Mouse (Mus musculus) lung, postnatal 0 days (tissue): ENCODE results near the gene Car10. TPM values are rescaled to one million over a fixed set of nuclear protein-coding genes. Genes with fewer than 3 reads are reported as not detected.

ENCODE experiments used
- ATAC-seq: fragments of 200-750 bp; cut with Nextera tagmentation; 2 replicates; pipeline ENCODE4 v1.8.0; 2017; ENCODE audit warnings: moderate library complexity
- DNase-seq: peaks from one replicate; pipeline ENCODE4 v3.0.0-alpha.2; 2016; ENCODE audit warnings: low spot score
- H3K27ac ChIP-seq: fragments of 300-500 bp; sonication (generic); 2 replicates; pipeline ENCODE4 v1.5.1; 2014; ENCODE audit warnings: antibody characterized with exemption, mild to moderate bottlenecking, low read length, mixed read lengths
- H3K27me3 ChIP-seq: fragments of 300-500 bp; sonication (generic); replicated peaks from 2 replicates; pipeline ENCODE4 v1.6.1; 2014; ENCODE audit warnings: low read length, mixed read lengths; ENCODE audit not compliant: insufficient read depth
- H3K36me3 ChIP-seq: fragments of 300-500 bp; sonication (generic); 2 replicates; pipeline ENCODE4 v1.6.1; 2014; ENCODE audit warnings: low read length, mixed read lengths; ENCODE audit not compliant: insufficient read depth
- H3K4me1 ChIP-seq: fragments of 300-500 bp; sonication (generic); 2 replicates; pipeline ENCODE4 v1.6.1; 2014; ENCODE audit warnings: antibody characterized with exemption, low read depth, low read length, mixed read lengths; ENCODE audit not compliant: insufficient read depth
- H3K4me2 ChIP-seq: fragments of 300-500 bp; sonication (generic); replicated peaks from 2 replicates; pipeline ENCODE4 v1.6.1; 2014; ENCODE audit warnings: low read depth, mild to moderate bottlenecking, low read length, moderate library complexity, mixed read lengths
- H3K4me3 ChIP-seq: fragments of 300-500 bp; sonication (generic); 2 replicates; pipeline ENCODE4 v1.5.1; 2014; ENCODE audit warnings: low read depth, low read length
- H3K9ac ChIP-seq: fragments of 300-500 bp; sonication (generic); replicated peaks from 2 replicates; pipeline ENCODE4 v1.6.1; 2014; ENCODE audit warnings: low read depth, mild to moderate bottlenecking
- H3K9me3 ChIP-seq: fragments of 300-500 bp; sonication (generic); 2 replicates; pipeline ENCODE4 v1.6.1; 2016; ENCODE audit warnings: low read length, mixed read lengths
- CTCF ChIP-seq: IDR thresholded peaks from 2 replicates; pipeline ENCODE4 v1.5.1; 2016; ENCODE audit warnings: antibody characterized with exemption, mild to moderate bottlenecking
- EP300 ChIP-seq: IDR thresholded peaks from 2 replicates; pipeline ENCODE4 v1.6.1; 2016; ENCODE audit warnings: antibody characterized with exemption, mild to moderate bottlenecking, control low read depth
- WGBS: fragments of 180-500 bp; shearing (Covaris S2); extraction: QIAGEN DNeasy Blood & Tissue Kit; methylation state at CpG from one replicate; pipeline ENCODE4 v1.1.7; 2014; 5-methylcytosine and 5-hydroxymethylcytosine counted together
- polyA plus RNA-seq: library from polyadenylated mRNA; unstranded; fragments of >200 nt; fragmentation: Nextera tagmentation; extraction: Ambion mirVana; gene quantifications from 2 replicates; pipeline ENCODE4 v1.2.1, GENCODE M21; 2015

The Car10 gene
- polyA plus RNA-seq, 1 experiment from 2014 or later, result not detected

DNA sequence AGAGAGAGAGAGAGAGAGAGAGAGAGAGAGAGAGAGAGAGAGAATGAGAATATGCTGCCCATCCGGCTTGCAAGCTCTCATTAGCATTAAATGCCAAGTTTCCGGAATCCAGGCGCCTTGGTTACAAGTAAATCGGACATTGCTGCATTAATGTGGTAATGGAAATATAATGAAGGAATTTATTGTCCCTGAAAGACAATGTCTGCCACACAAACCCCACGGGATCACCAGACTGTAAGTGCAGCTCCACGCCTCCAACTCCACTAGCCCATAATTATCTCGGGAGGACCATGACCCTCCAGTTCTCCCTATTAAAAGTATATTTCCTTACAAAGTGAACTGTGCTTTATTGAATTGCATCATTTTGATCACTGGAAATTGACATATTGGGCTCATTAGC, 372.9 kb downstream of the Car10 start:
- TF ChIP-seq CTCF (no peak), EP300 (no peak)
- ATAC-seq (no peak), DNase-seq (no peak)
- WGBS, result 78% methylated on average over 7 of the region's 7 CpGs
- no peaks in the 10 kb centered on the region for H3K9me3 ChIP-seq
- no peaks in the 10 kb centered on the region for H3K36me3 ChIP-seq
- no peak overlapping the region for H3K4me3 ChIP-seq
- H3K4me2 ChIP-seq, result no peak overlapping the region
- no peaks in the 10 kb centered on the region for H3K27me3 ChIP-seq
- H3K4me1 ChIP-seq, result no peaks in the 10 kb centered on the region
- H3K27ac ChIP-seq, result no peak overlapping the region
- no peak overlapping the region for H3K9ac ChIP-seq

- no peaks in the 10 kb centered on the region for H3K4me1 ChIP-seq
- H3K9ac ChIP-seq, result no peak overlapping the region
- 37% methylated on average over 10 of the region's 10 CpGs for whole genome bisulfite sequencing
- H3K36me3 ChIP-seq, result no peaks in the 10 kb centered on the region
- no peak overlapping the region for H3K4me2 ChIP-seq
- no peak overlapping the region for H3K4me3 ChIP-seq
- peak; percentile 74 for DNase-seq
- no peaks in the 10 kb centered on the region for H3K9me3 ChIP-seq
- TF ChIP-seq EP300, result no peak
- TF ChIP-seq CTCF, result peak; percentile 93
- no peaks in the 10 kb centered on the region for H3K27me3 ChIP-seq
- H3K27ac ChIP-seq, result no peak overlapping the region
- 0 out of 2 replicates have a peak, but pooled peaks have one; percentile 28 for ATAC-seq
Measured at GRCm38 (mm10) chr11:93471573-93472179, 373.8 kb downstream of the Car10 start.

GRCm38 (mm10) chr11:93484661-93485060, 386.8 kb downstream of the Car10 start:
- no peak for ATAC-seq
- 65% methylated on average over 4 of the region's 4 CpGs for WGBS

DNA sequence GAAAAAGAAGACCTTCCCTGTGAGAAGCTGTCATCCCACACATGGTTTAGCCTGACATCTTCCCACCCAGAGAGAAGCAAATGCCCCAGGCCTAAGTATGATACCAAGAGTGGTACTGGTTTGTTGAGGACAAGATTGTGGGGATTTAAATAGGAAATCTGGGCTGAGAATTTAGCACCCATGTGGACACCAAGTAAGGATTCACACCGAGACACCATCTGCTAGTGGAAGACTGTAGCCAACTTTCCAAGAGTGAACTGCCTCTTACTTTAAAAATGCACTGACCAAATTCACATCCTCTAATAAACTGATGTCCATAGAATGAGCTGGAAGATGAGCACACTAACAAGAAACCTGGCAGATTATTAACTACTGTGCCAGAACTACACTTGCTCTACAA, 389.2 kb downstream of the Car10 start:
- no peak for TF ChIP-seq CTCF
- TF ChIP-seq EP300, result no peak
- H3K9me3 ChIP-seq, result no peaks in the 10 kb centered on the region
- no peak overlapping the region for H3K27ac ChIP-seq
- no peak overlapping the region for H3K4me2 ChIP-seq
- H3K9ac ChIP-seq, result no peak overlapping the region
- ATAC-seq (no peak), DNase-seq (no peak)
- no peaks in the 10 kb centered on the region for H3K27me3 ChIP-seq
- H3K36me3 ChIP-seq, result no peaks in the 10 kb centered on the region
- H3K4me3 ChIP-seq, result no peak overlapping the region
- no peaks in the 10 kb centered on the region for H3K4me1 ChIP-seq
- WGBS, result 84% methylated on average over 1 of the region's 1 CpGs

More at GRCm38 (mm10) chr11:93484661-93485060, 386.8 kb downstream of the Car10 start:
- H3K27ac ChIP-seq, result no peak overlapping the region
- H3K36me3 ChIP-seq, result no peaks in the 10 kb centered on the region
- H3K9me3 ChIP-seq, result no peaks in the 10 kb centered on the region
- TF ChIP-seq EP300 (no peak), CTCF (no peak)
- H3K4me3 ChIP-seq, result no peak overlapping the region
- H3K4me2 ChIP-seq, result no peak overlapping the region
- no peaks in the 10 kb centered on the region for H3K4me1 ChIP-seq
- no peak overlapping the region for H3K9ac ChIP-seq
- no peak for DNase-seq
- H3K27me3 ChIP-seq, result no peaks in the 10 kb centered on the region

- Histone ChIP-seq H3K27me3 (no peaks in the 10 kb centered on the region), H3K4me2 (no peak overlapping the region), H3K4me1 (no peaks in the 10 kb centered on the region), H3K27ac (no peak overlapping the region), H3K9me3 (no peaks in the 10 kb centered on the region), H3K9ac (no peak overlapping the region), H3K4me3 (no peak overlapping the region), H3K36me3 (no peaks in the 10 kb centered on the region)
- 86% methylated on average over 3 of the region's 3 CpGs for WGBS
- TF ChIP-seq CTCF (no peak), EP300 (no peak)
- DNase-seq (no peak), ATAC-seq (no peak)
Measured at GRCm38 (mm10) chr11:93487913-93488604, 390.2 kb downstream of the Car10 start.

DNA sequence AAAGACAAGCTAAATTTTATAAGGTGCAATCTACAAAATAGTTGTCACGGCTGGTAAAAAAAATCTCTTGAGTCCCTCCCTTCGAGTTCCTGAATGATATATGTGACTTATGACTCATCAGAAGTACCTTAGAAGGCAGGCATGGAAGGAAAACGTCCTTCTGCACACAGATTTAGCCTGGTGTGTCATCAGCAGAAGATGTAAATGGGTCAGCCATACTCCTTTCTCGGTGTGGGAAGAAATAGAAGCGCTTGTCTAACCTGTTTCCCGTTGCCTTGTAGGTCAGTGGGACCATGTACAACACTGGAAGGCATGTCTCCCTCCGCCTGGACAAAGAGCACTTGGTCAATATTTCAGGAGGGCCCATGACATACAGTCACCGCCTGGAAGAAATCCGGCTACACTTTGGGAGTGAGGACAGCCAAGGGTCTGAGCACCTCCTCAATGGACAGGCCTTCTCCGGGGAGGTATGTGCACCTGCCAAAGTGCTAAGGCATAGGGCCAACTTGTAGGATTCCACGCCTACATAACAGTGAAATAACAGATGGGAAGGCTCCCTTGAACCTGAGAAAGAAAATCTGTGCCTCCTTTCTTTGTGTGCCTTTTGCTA, 392.5 kb downstream of the Car10 start:
- Histone ChIP-seq H3K4me2 (no peak overlapping the region), H3K27ac (no peak overlapping the region), H3K27me3 (no peaks in the 10 kb centered on the region), H3K4me3 (no peak overlapping the region), H3K9ac (no peak overlapping the region), H3K9me3 (no peaks in the 10 kb centered on the region), H3K4me1 (no peaks in the 10 kb centered on the region), H3K36me3 (no peaks in the 10 kb centered on the region)
- TF ChIP-seq CTCF (no peak), EP300 (no peak)
- DNase-seq (no peak), ATAC-seq (no peak)
- 73% methylated on average over 11 of the region's 11 CpGs for WGBS
